ENCODE assay signal across 8 mouse cellular contexts in genomic region chr14:76507804-76508500, GRCm38 (mm10). TPM values are rescaled to one million over a fixed set of nuclear protein-coding genes. Genes with fewer than 3 reads are reported as not detected.
A peak's percentile ranks its signal among the peaks of the same experiment; 100 is the strongest.
DNase-seq lines count a peak whose midpoint lies in the region; ATAC-seq lines count a peak whose summit lies in the region.

No protein-coding gene starts in this region.

- H3K36me3 ChIP-seq in kidney, embryonic 14.5 days (ENCODE audit: control insufficient read depth, insufficient read depth, low read length): peaks cover 25% of the 10 kb centered on the region
- H3K36me3 ChIP-seq in limb, embryonic 13.5 days: peaks cover 31% of the 10 kb centered on the region

- H3K4me3 ChIP-seq in kidney, embryonic 14.5 days (ENCODE audit: low read length): peak overlapping the region; percentile 64; the same call in 1 of the 2 replicates
- peak overlapping the region; percentile 85 for H3K4me3 ChIP-seq in limb, embryonic 13.5 days

- peak overlapping the region; percentile 68; the same call in 1 of the 2 replicates for H3K4me2 ChIP-seq in kidney, embryonic 14.5 days (replicated peaks; ENCODE audit: low read depth, low read length)
- peak overlapping the region; percentile 96 for H3K4me2 ChIP-seq in limb, embryonic 13.5 days (replicated peaks)

- H3K27me3 ChIP-seq in kidney, embryonic 14.5 days (ENCODE audit: control insufficient read depth, insufficient read depth, low read length): no peaks in the 10 kb centered on the region
- no peaks in the 10 kb centered on the region for H3K27me3 ChIP-seq in limb, embryonic 13.5 days

- no peak for ATAC-seq in kidney, embryonic 14.5 days (ENCODE audit: low FRiP score, low TSS enrichment)
- no peak for ATAC-seq in limb, embryonic 13.5 days (ENCODE audit: low FRiP score, low read depth)
- ATAC-seq in megakaryocyte-erythroid progenitor cell, adult 5-6 weeks (replicated peaks; ENCODE audit: low FRiP score, low TSS enrichment, poor library complexity, severe bottlenecking): no peak

- H3K27ac ChIP-seq in kidney, embryonic 14.5 days (ENCODE audit: low read depth, low read length): peak overlapping the region; percentile 31; the same call in 1 of the 2 replicates
- peak overlapping the region; percentile 100 for H3K27ac ChIP-seq in limb, embryonic 13.5 days

- peaks cover 11% of the 10 kb centered on the region for H3K4me1 ChIP-seq in kidney, embryonic 14.5 days (ENCODE audit: control insufficient read depth, insufficient read depth, low read length)
- peaks cover 29% of the 10 kb centered on the region for H3K4me1 ChIP-seq in limb, embryonic 13.5 days

- no peak for DNase-seq in kidney, postnatal 14 days
- DNase-seq in A20 (ENCODE audit: low read depth, low spot score): peak; percentile 19
- peak; percentile 34 to 57 for DNase-seq in adrenal gland, postnatal 36 days
- no peak for DNase-seq in right cerebral cortex, adult 18-20 months
- DNase-seq in urinary bladder, adult 18-20 months (ENCODE audit: low spot score in 2 of 2): no peak

- 73% methylated on average over 9 of the region's 9 CpGs for WGBS in kidney, embryonic 14.5 days
- 85% methylated on average over 9 of the region's 9 CpGs for WGBS in limb, embryonic 13.5 days

- no peak overlapping the region for H3K9ac ChIP-seq in kidney, embryonic 14.5 days (ENCODE audit: low read depth, low read length)
- H3K9ac ChIP-seq in limb, embryonic 13.5 days: no peak overlapping the region

- H3K9me3 ChIP-seq in kidney, embryonic 14.5 days (ENCODE audit: control insufficient read depth, low read length): no peaks in the 10 kb centered on the region
- peaks cover 5% of the 10 kb centered on the region; the same call in 1 of the 2 replicates for H3K9me3 ChIP-seq in limb, embryonic 13.5 days

RNA-seq across cellular contexts. Expression of gene Serp2, which starts 48.7 kb away (rescaled TPM):
- polyA plus RNA-seq in kidney, embryonic 14.5 days (2014; fragmentation: Nextera tagmentation; extraction: Ambion mirVana): 15.2 and 16.2 TPM in 2 replicates
- total RNA-seq in adrenal gland, postnatal 36 days (2021): 1 to 10 TPM; 4.2 to 6.4 TPM
- polyA plus RNA-seq in limb, embryonic 13.5 days (2015; fragmentation: Nextera tagmentation; extraction: Ambion mirVana): 15.0 and 18.7 TPM in 2 replicates
- total RNA-seq in megakaryocyte-erythroid progenitor cell, adult 5-6 weeks (2014; fragmentation: Nextera tagmentation): 2.6 TPM in 1 of 2 replicates, not detected in the other
- total RNA-seq in megakaryocyte-erythroid progenitor cell, adult 5-6 weeks (2017): not detected in 2 replicates

Comparison
In these comparisons a context has a peak if more than half of its experiments do, and no peak if none do; other contexts are left out.
1. DNase-seq: peak in A20 (single experiment) and adrenal gland, postnatal 36 days (2 of 2); none in kidney, postnatal 14 days (single experiment), right cerebral cortex, adult 18-20 months (single experiment) and urinary bladder, adult 18-20 months (0 of 2).